Mouse (Mus musculus) lung, adult 2 months (tissue): Measurements from ENCODE around the gene Ankrd33.

Source experiments
- CTCF ChIP-seq: fragments of 200-500 bp; IDR thresholded peaks from 2 replicates; pipeline ENCODE4 v1.5.1; 2011; ENCODE audit warnings: mild to moderate bottlenecking, low read length, control low read depth; ENCODE audit not compliant: insufficient read depth
- POLR2A ChIP-seq: fragments of 200-500 bp; IDR thresholded peaks from 2 replicates; pipeline ENCODE4 v1.6.1; 2011; ENCODE audit warnings: low read depth, mild to moderate bottlenecking, control low read depth, low read length, borderline replicate concordance; ENCODE audit errors: extremely low read depth

GRCm38 (mm10) chr15:101164291-101164690, 48.7 kb downstream of the Ankrd33 start:
- no peak for TF ChIP-seq CTCF
- TF ChIP-seq POLR2A: no peak
